Mouse (Mus musculus): ENCODE results near the gene Sec24b. TPM values are rescaled to one million over a fixed set of nuclear protein-coding genes. Genes with fewer than 3 reads are reported as not detected.

The Sec24b gene
- polyA plus RNA-seq, 1 experiment = 60.6 TPM

GRCm38 (mm10) chr3:129976317-129976716 is 85.0 kb downstream of the Sec24b start:
- DNase-seq (ENCODE audit: low spot score) = no peak

GRCm38 (mm10) chr3:129970529-129971515 is 90.5 kb downstream of the Sec24b start:
- no peak for DNase-seq (ENCODE audit: low spot score)

DNA sequence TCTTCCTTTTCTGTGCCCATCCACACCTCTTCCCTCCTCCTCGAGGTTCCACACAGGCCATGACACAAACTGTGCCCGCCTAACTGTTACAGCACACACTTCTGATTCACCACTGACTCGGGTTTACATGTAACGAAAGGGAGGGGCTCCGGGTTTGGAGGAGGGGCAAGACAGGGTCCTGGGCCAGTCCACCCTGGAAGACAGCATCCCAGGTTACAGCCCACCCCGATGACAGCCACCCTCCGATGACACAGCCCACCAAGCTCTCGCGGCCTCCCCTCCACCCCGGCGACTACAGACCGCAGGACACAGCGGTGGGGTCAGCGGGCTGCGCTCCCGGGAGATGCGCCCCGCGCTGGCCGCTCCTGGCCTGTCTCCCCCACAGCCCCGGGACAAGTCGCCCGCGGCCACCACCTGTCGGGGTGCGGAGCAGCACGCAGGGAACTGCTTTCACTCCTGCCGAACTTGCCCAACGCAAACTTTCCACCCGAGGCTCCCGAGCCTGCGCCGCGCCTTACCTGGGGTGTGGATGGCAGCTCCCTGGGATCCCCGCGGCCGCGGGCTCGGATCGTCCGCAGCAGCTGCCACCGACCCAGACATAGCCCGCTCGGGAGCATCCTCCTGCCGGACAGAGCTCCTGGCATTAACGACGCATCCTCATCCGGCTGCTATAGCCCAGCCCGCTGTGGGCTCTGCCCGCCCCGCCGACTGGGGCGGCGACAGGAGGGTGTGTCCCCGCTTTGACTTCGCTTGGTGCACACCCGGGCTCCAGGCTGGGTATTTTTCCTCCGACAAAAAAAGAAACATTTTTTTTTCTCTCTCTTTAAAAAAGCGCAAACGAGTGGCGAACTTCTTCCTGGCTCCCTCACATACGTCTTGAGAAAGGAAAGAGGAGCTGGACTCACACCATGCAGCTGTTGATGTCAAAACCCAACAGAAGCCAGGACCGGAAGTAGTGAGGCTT is 91.6 kb downstream of the Sec24b start, which contains the start of gene Mcub:
Mcub (minus strand) TSS at position 775 of the 964 bp plus-strand sequence.
- peak; percentile 31 for DNase-seq (ENCODE audit: low spot score)

- no peak for DNase-seq (ENCODE audit: low spot score)
Observed at GRCm38 (mm10) chr3:129969031-129969430, 92.3 kb downstream of the Sec24b start.

- no peak for DNase-seq (ENCODE audit: low spot score)
Observed at GRCm38 (mm10) chr3:129967874-129968273, 93.5 kb downstream of the Sec24b start.

- DNase-seq (ENCODE audit: low spot score) = no peak
Observed at GRCm38 (mm10) chr3:129964681-129965080, 96.7 kb downstream of the Sec24b start.

DNA sequence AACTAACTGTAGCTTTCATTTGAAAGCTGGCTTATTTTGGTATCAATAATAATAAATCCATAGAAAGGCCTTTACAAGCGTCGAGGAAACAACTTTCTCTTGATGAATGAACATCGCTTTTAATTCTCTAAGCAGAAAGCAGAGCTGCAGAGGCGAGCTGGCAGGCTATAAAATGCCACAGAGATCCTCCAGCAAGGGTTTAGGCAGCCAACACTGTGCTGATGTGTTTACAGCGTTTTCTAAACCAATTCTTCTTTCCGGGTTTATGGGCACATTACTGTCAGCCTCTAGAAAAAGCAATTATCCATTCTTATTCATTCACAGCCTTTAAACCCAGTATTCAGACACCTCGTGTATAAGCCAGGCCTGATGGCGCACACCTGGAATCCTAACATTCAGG is 98.8 kb downstream of the Sec24b start:
- no peak for DNase-seq (ENCODE audit: low spot score)

DNA sequence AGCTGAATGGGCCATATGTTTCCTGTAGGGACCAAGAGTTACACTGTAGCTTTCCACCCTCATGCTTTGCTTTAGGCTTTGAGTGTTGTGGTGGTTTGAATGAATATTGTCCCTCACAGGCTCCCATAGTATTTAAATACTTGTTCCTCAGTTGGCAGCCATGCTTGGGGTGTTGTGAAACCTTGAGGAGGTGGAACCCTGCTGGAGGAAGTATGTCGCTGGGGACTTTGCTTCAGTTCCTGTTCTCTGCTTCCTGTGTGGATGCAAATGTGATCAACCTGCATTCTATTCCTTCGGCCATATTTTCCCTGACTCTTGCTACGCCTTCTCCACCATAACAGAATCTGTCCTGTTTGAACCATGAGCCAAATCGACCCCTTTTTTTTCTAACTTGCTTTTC is 108.1 kb downstream of the Sec24b start:
- DNase-seq (ENCODE audit: low spot score) = no peak

DNA sequence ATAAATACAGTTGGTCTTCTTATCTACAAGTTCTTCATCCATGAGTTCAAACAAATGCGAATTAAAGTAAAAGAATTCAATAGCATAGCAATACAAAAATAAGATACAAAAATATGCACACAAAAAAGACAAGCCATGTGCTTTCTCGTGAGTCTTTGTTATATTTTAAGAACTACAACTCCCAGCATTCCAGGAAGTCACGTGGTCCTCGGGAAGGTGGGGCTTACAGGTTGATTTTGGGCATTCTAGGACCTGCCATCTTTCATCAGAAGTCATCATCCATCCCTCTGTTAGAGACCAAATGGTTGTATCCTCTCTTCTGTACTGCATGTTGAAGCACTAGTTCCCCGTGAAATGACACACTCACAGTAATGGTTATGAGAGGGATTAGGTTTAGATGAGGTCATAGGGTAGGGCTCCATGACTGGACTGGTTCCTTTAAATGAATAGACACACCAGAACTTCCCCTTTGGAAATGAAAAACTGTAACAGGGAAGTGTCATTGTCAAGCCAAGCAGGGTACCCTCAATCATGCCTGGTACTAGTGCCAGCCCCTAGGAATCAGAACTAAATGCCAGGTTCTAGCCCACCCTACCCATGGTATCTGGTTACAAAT is 112.1 kb downstream of the Sec24b start:
- no peak for DNase-seq (ENCODE audit: low spot score)

DNA sequence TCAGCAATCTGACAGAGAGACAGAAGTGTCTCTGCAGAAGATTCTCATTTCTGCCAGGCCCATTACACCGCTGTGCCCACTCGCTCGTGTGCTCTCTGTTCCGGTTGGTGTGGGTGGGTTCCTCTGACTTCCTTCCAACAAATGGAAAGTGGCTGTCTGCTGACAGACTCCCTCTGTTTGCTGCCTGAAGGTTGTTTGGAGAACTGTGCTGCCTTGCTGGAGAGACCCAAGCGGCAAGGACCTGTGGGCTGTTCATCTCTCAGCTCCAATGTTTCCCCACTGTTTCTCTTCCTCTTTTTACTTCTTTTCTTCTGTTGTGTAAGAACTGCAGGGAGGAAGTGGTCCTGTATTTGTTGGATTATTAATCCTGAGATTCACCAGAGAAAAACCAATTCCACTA is 113.0 kb downstream of the Sec24b start:
- no peak for DNase-seq (ENCODE audit: low spot score)

GRCm38 (mm10) chr3:129946217-129946914 is 115.0 kb downstream of the Sec24b start:
- DNase-seq (ENCODE audit: low spot score) = no peak

GRCm38 (mm10) chr3:129943813-129944212 is 117.5 kb downstream of the Sec24b start:
- no peak for DNase-seq (ENCODE audit: low spot score)

GRCm38 (mm10) chr3:129941291-129941690 is 120.1 kb downstream of the Sec24b start:
- no peak for DNase-seq (ENCODE audit: low spot score)

DNA sequence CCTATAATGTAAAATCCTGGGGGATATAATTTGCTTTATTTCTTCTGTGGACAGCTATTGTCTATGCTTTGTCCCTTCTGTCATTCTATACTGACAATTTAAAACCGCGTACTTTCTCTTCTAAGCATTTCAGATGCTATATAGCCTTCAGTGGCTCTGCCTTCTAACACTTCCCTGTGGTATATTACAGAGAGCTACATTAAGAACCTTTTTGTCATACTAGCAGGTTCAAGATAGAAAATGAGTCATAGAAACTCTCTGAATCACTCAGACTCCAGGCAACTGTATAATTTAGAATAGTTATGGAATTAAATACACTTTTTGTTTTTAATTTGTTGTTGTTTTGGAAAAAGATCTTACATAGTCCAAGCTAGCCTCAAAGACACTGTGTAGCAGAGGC is 120.6 kb downstream of the Sec24b start:
- DNase-seq (ENCODE audit: low spot score) = no peak

- DNase-seq (ENCODE audit: low spot score) = no peak
Observed at GRCm38 (mm10) chr3:129939058-129939457, 122.3 kb downstream of the Sec24b start.

DNA sequence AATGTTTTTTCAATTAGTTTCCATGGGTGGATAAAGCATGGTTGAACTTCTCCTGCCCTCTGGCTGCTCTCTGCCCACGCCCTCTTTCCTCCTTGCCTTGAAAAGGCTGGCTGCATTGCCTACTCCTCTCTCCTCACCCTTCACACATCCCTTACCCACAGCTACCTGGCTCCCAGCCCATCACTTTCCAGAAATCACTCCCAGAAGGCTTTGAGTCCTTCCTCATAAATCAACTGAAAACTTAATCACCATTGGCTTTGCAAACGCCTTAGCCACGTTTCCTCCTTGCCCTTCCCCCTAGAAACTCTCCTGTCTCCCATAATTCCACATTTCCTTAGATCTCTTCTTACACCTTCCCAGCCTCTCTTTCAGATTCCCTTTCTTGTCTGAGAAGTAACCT is 123.5 kb downstream of the Sec24b start:
- DNase-seq (ENCODE audit: low spot score) = no peak

DNA sequence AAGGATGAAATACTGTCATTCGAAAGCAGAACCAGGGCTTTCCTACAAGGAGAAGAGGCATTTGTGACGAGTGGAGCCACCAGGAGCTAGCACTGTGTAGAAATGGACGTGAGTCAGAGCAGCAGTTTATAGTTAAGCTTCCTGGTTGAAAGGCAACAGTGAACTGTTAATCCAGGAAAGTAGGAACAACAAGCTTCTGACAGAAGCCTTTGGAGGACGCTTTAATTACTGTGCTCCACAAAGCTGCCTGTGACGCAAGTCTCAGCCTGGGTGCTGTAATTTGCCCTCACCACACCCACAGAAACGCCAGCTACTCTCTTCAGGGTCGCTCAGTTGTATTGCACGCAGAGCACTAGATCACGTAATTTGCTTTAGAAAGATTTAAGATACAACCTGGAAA is 124.8 kb downstream of the Sec24b start:
- DNase-seq (ENCODE audit: low spot score) = no peak
